Mouse (Mus musculus): ENCODE data around the gene Ntmt1. TPM values are rescaled to one million over a fixed set of nuclear protein-coding genes. Genes with fewer than 3 reads are reported as not detected.

Gene Ntmt1
- polyA plus RNA-seq (2012; rRNA removed), result 17.2 and 20.4 TPM in 2 replicates

DNA sequence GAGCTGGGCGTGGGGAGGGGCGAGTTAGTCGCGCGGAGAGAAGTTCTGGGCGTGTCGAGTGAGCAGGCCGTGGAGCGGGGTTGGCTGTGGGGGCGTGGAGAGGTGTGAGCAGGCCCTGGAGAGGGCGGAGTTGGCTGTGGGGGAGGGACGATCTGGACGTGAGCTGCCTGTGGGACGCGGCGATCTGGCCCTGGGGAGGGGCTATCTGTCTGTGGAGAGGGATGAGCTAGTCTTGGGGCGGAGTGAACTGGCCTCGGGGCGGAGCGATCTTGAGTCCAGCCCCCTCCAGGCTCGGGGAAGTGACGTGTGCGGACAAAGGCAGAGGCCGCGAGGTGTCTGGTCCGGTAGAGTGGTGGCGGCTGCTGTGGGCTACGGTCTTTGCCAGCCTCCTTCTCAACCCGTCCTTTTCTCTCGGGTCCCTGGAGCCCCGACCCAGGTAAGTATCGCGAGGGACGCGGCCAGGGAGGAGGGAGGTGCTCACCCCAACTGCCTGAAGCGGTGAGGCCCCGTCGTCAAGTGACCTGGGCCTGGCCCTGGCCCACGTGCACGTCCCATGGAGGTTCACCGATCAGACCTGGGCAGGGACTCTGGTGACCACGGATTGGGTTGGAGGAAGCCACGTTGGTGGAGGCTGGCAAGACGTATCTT, at the start of gene Ntmt1:
TSS of gene Ntmt1 (plus strand) at position 179 of the 648 bp plus-strand sequence.

DNA sequence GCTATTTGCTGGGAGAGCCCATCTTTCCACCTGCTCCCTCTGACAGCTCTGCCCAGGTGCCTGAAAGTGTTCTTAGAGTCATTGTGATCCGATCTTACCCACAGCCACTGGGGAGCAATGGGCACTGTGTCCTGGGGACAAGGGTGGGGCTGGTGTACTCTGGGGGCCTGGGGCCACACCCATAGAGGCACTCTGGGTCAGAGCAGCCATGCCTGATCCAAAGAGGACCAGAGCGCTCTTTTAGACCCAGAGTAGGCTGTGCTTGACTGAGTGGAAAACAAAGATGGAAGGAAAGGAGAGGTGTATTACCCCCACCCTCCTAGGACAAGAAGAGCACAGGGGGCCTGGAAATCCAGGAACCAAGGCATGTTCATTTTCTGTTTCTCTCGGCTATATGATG, 4.0 kb upstream of the Ntmt1 start, which contains the start of gene 1700001O22Rik:
TSS of gene 1700001O22Rik (minus strand) at position 58 of the 400 bp plus-strand sequence.

DNA sequence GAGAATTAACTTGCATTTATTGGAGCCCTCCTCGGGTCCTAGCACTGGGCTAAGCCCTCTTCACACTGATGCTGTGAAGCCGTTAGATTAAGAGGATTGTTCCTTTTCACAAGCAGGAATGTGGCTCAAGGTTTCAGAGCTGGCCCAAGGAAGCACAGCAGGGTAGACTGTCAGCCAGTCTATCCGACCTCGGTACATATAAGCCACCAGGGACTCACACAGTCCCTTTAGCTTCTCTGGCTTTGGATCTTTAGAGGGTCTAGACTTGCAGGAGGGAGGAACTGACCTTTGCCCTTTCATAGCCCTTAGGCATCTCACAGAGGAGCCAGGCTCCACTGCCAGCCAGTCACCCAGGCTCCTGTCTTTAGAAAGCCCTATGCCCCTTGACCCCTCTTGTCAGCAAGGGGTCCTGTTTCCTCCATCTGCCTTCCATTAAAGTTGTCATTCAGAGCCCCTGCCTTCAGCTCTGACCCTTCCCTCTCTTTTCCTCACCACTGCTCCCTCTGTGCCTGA, 22.7 kb downstream of the Ntmt1 start, which contains the start of gene Asb6:
TSS of gene Asb6 (minus strand) at position 51 of the 513 bp plus-strand sequence.

DNA sequence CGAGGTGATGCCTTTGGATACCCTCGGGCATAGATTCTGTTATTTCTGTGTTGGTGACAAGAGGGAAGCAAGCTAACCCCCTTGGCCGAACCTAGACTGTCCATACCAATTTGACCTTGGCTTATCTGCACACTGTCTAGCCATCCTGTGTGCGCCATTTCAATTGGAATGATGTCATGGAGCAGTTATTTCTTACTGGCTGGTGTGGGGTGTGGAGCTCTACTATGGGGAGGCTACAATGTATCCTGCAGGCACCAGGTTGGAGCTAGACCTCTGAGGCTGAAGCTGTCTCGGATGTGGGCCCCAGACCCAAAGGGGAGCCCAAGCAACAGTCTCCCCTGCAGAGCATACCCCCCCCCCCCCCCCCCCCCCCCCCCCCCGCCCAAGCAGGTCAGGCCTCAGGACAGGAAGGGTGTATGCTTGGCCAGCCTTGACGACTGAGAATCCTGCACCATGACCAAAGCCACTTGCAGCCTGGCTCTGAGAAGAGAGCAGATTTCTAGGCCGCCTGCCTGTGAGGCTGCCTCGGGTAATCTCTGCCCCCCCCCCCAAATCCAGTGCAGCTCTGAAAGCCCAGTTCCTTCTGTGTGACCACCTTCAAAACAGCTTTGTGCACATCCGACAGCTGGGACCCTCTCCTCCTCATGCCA, 26.9 kb downstream of the Ntmt1 start, which contains the start of gene Prrx2:
TSS of gene Prrx2 (plus strand) at position 600 of the 650 bp plus-strand sequence.

Other genes starting within 250 kb of the Ntmt1 start
- gene Cstad, start 212.8 kb upstream of the Ntmt1 start, polyA plus RNA-seq (2012; rRNA removed), result 0.06 and 0.18 TPM in 2 replicates
- gene 1700001O22Rik, start 4.2 kb upstream of the Ntmt1 start, polyA plus RNA-seq (2012; rRNA removed), result 0.06 and 0.09 TPM in 2 replicates
- 14.8 and 15.5 TPM in 2 replicates for gene Asb6, start 22.5 kb downstream of the Ntmt1 start, polyA plus RNA-seq (2012; rRNA removed)
- gene Prrx2, start 27.1 kb downstream of the Ntmt1 start, polyA plus RNA-seq (2012; rRNA removed), result 0.17 and 0.19 TPM in 2 replicates
- gene Ptges, start 122.0 kb downstream of the Ntmt1 start, polyA plus RNA-seq (2012; rRNA removed), result 1.9 and 2.8 TPM in 2 replicates
- gene Tor1b, start 145.1 kb downstream of the Ntmt1 start, polyA plus RNA-seq (2012; rRNA removed), result 17.6 and 18.6 TPM in 2 replicates
- gene Tor1a, start 160.1 kb downstream of the Ntmt1 start, polyA plus RNA-seq (2012; rRNA removed), result 45.1 and 45.2 TPM in 2 replicates
- 20.9 and 22.0 TPM in 2 replicates for gene BC005624, start 174.4 kb downstream of the Ntmt1 start, polyA plus RNA-seq (2012; rRNA removed)
- gene Usp20, start 174.5 kb downstream of the Ntmt1 start, polyA plus RNA-seq (2012; rRNA removed), result 3.4 and 3.8 TPM in 2 replicates

Measured in liver, embryonic 18 days (tissue).